ENCODE assay signal across 9 mouse cellular contexts in genomic region chr1:138992384-138993138, GRCm38 (mm10). TPM values are rescaled to one million over a fixed set of nuclear protein-coding genes. Genes with fewer than 3 reads are reported as not detected.
DNase-seq lines count a peak whose midpoint lies in the region; ATAC-seq and TF ChIP-seq lines count a peak whose summit lies in the region.
"Had no signal": no experiment of that assay in that cellular context is flagged by ENCODE, and none has a peak within 500 bp of the region (broad histone marks: within the 10 kb centered on the region; RNA-seq: fewer than 3 reads in every experiment).

No protein-coding gene starts in this region.

- no peak for TF ChIP-seq CTCF in liver, adult 2 months (IDR thresholded peaks at IDR 0.05; ENCODE audit: low read depth, low read length)
- TF ChIP-seq CTCF in Patski (IDR thresholded peaks at IDR 0.05) = no peak

- in situ Hi-C loops in Patski (cut with MboI; ENCODE audit: low pct_unique_long_range_greater_than_20kb) = no loop called here

- H3K4me1 ChIP-seq in forebrain, embryonic 13.5 days = peaks cover 10% of the 10 kb centered on the region
- H3K4me1 ChIP-seq in forebrain, embryonic 11.5 days (replicated peaks; ENCODE audit: control insufficient read depth, insufficient read depth, low read length) = no peaks in the 10 kb centered on the region
- H3K4me1 ChIP-seq in liver, adult 2 months (ENCODE audit: control insufficient read depth, insufficient read depth, low read length) = peaks cover 9% of the 10 kb centered on the region

- no peaks in the 10 kb centered on the region for H3K9me3 ChIP-seq in forebrain, embryonic 13.5 days (replicated peaks)
- H3K9me3 ChIP-seq in forebrain, embryonic 11.5 days (ENCODE audit: control insufficient read depth, low read length) = no peaks in the 10 kb centered on the region

- peak overlapping the region; percentile 19; the same call in 1 of the 2 replicates for H3K27ac ChIP-seq in forebrain, embryonic 13.5 days
- H3K27ac ChIP-seq in forebrain, embryonic 11.5 days (ENCODE audit: low read depth, low read length) = no peak overlapping the region
- H3K27ac ChIP-seq in liver, adult 2 months (replicated peaks; ENCODE audit: insufficient read depth, low read depth, low read length) = no peak overlapping the region
- H3K27ac ChIP-seq: macrophage had no signal

- no peak overlapping the region for H3K4me2 ChIP-seq in forebrain, embryonic 13.5 days
- no peak overlapping the region for H3K4me2 ChIP-seq in forebrain, embryonic 11.5 days (ENCODE audit: low read depth, low read length, severe bottlenecking)

- H3K27me3 ChIP-seq in forebrain, embryonic 13.5 days = no peaks in the 10 kb centered on the region
- H3K27me3 ChIP-seq in forebrain, embryonic 11.5 days (ENCODE audit: control insufficient read depth, insufficient read depth, low read length) = no peaks in the 10 kb centered on the region
- H3K27me3 ChIP-seq in liver, adult 2 months (ENCODE audit: control insufficient read depth, insufficient read depth, low read length) = no peaks in the 10 kb centered on the region
- H3K27me3 ChIP-seq in Patski = no peaks in the 10 kb centered on the region

- no peaks in the 10 kb centered on the region for H3K36me3 ChIP-seq in forebrain, embryonic 13.5 days (ENCODE audit: poor library complexity, severe bottlenecking)
- H3K36me3 ChIP-seq in forebrain, embryonic 11.5 days (ENCODE audit: control insufficient read depth, insufficient read depth, low read length) = no peaks in the 10 kb centered on the region
- H3K36me3 ChIP-seq in liver, adult 2 months (ENCODE audit: control insufficient read depth, insufficient read depth, low read length) = no peaks in the 10 kb centered on the region

- POLR2A ChIA-PET in Patski (lab: Charles Lee) = interaction anchor here (1.3 kb wide), 1 partner anchor 10 kb away, joined by 3 read pairs; no protein-coding TSS in a partner anchor

- H3K79me2 ChIP-seq in liver, adult 2 months (ENCODE audit: control insufficient read depth, insufficient read depth, low read length) = peaks cover 18% of the 10 kb centered on the region

- H3K4me3 ChIP-seq in forebrain, embryonic 13.5 days = no peak overlapping the region
- H3K4me3 ChIP-seq in forebrain, embryonic 11.5 days (ENCODE audit: low read depth, low read length) = no peak overlapping the region
- H3K4me3 ChIP-seq in liver, adult 2 months (ENCODE audit: insufficient read depth, low read depth, low read length) = no peak overlapping the region

- no peak for DNase-seq in forebrain, embryonic 11.5 days (ENCODE audit: low spot score)
- peak; percentile 90 for DNase-seq in liver, adult 2 months (ENCODE audit: extremely low read depth, low read depth, low spot score)
- DNase-seq in liver (no peak), Patski (ENCODE audit: low read depth, low spot score) (peak; percentile 42)
- DNase-seq in kidney, postnatal 25 days = peak; percentile 21 to 37
- DNase-seq in adrenal gland, postnatal 36 days = no peak
- no peak for DNase-seq in urinary bladder, postnatal 14 days (ENCODE audit: low spot score)

- 58% methylated on average over 5 of the region's 5 CpGs for WGBS in forebrain, embryonic 13.5 days
- 71% methylated on average over 5 of the region's 5 CpGs for WGBS in forebrain, embryonic 11.5 days
- WGBS in liver, adult 2 months = 42% methylated on average over 5 of the region's 5 CpGs

- TF ChIP-seq POLR2A in liver, adult 2 months (IDR thresholded peaks at IDR 0.05; ENCODE audit: extremely low read depth, insufficient read depth, low read length) = no peak

- H3K9ac ChIP-seq in forebrain, embryonic 13.5 days = no peak overlapping the region
- no peak overlapping the region for H3K9ac ChIP-seq in forebrain, embryonic 11.5 days (ENCODE audit: low read length)
- H3K9ac ChIP-seq in liver, adult 2 months (ENCODE audit: low read depth, low read length) = no peak overlapping the region

- peak; percentile 50; the same call in 1 of the 2 replicates for ATAC-seq in forebrain, embryonic 13.5 days
- ATAC-seq in forebrain, embryonic 11.5 days (replicated peaks; ENCODE audit: low FRiP score) = no peak
- peak; percentile 74 for ATAC-seq in Patski

- CTCF ChIA-PET in Patski (lab: Charles Lee) = interaction anchor here (1.5 kb wide), 1 partner anchor 9 kb away, joined by 6 read pairs; no protein-coding TSS in a partner anchor

RNA-seq across cellular contexts. Expression of gene Dennd1b, which starts 29.3 kb away (rescaled TPM):
- polyA plus RNA-seq in forebrain, embryonic 13.5 days (2015; fragmentation: Nextera tagmentation; extraction: Ambion mirVana) = 9.4 and 10.4 TPM in 2 replicates
- polyA plus RNA-seq in forebrain, embryonic 11.5 days (2014; fragmentation: Nextera tagmentation; extraction: Ambion mirVana) = 11.9 and 13.5 TPM in 2 replicates
- total RNA-seq in liver, adult 2 months (2014; rRNA removed) = 14.4 and 16.5 TPM in 2 replicates
- polyA plus RNA-seq in liver, adult 2 months (2012; rRNA removed) = 2.5 and 3.2 TPM in 2 replicates
- 12.3 TPM for polyA plus RNA-seq in Patski (2021)
- total RNA-seq in adrenal gland, postnatal 36 days (2021) = 10 to 100 TPM; 24.0 to 27.9 TPM

Comparison
In these comparisons a context has a peak if more than half of its experiments do, and no peak if none do; other contexts are left out.
1. DNase-seq: peak in liver, adult 2 months (single experiment), Patski (single experiment) and kidney, postnatal 25 days (2 of 2); none in forebrain, embryonic 11.5 days (single experiment), liver (single experiment), adrenal gland, postnatal 36 days (0 of 2) and urinary bladder, postnatal 14 days (single experiment).